Mouse (Mus musculus): Measurements from ENCODE around the gene Ranbp17. TPM values are rescaled to one million over a fixed set of nuclear protein-coding genes. Genes with fewer than 3 reads are reported as not detected.

Gene Ranbp17
- polyA plus RNA-seq, 1 experiment from 2014 or later: 7.5 TPM

DNA sequence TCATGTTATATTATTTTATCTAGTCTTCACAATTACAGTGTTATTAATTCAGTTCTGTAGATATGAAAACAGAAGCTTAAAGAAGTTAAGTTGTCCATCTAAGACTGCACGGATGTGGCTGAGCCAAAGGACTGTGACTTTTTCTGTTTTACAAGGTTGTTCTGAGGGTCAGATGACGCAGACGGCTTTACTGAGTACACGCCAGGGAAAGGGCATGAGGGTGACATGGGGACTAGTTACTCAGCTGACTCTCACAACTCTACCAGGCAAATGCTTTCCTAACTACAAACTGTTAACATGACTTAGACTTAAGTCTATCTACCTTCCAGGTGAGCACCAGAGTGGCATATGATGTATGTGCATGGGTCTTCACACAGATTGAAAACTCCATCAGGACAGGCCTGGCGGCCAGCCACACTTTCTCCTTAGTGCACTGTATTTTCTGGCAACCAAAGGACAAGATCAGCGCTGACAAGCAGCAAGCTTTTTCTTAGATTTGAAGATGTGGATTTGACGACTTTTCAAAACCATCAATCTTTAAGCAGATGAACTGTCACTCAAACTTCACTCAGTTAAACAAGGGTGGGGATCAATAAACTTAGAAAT is 194.4 kb downstream of the Ranbp17 start:
- WGBS (ENCODE audit: insufficient replicate concordance): 83% methylated on average over 7 of the region's 7 CpGs
- no peaks in the 10 kb centered on the region for H3K36me3 ChIP-seq (ENCODE audit: control insufficient read depth, insufficient read depth, low read length)
- no peaks in the 10 kb centered on the region for H3K4me1 ChIP-seq (ENCODE audit: control insufficient read depth, insufficient read depth, low read length)
- no peak overlapping the region for H3K27ac ChIP-seq (ENCODE audit: low read depth, low read length)
- H3K27me3 ChIP-seq (ENCODE audit: control insufficient read depth, insufficient read depth, low read length): no peaks in the 10 kb centered on the region
- H3K9me3 ChIP-seq (replicated peaks; ENCODE audit: control insufficient read depth, low read length): no peaks in the 10 kb centered on the region
- H3K4me3 ChIP-seq (ENCODE audit: low read depth, low read length): no peak overlapping the region
- no peak for ATAC-seq (replicated peaks; ENCODE audit: insufficient number of reproducible peaks, low FRiP score, low TSS enrichment)
- no peak overlapping the region for H3K4me2 ChIP-seq
- no peak overlapping the region for H3K9ac ChIP-seq (ENCODE audit: low read depth, low read length)

- no peak for ATAC-seq (replicated peaks; ENCODE audit: insufficient number of reproducible peaks, low FRiP score, low TSS enrichment)
- Histone ChIP-seq H3K27me3 (ENCODE audit: control insufficient read depth, insufficient read depth, low read length) (no peaks in the 10 kb centered on the region), H3K27ac (ENCODE audit: low read depth, low read length) (no peak overlapping the region), H3K4me1 (ENCODE audit: control insufficient read depth, insufficient read depth, low read length) (no peaks in the 10 kb centered on the region), H3K4me2 (no peak overlapping the region), H3K4me3 (ENCODE audit: low read depth, low read length) (no peak overlapping the region), H3K9ac (ENCODE audit: low read depth, low read length) (no peak overlapping the region), H3K9me3 (replicated peaks; ENCODE audit: control insufficient read depth, low read length) (no peaks in the 10 kb centered on the region), H3K36me3 (ENCODE audit: control insufficient read depth, insufficient read depth, low read length) (no peaks in the 10 kb centered on the region)
- 73% methylated on average over 4 of the region's 4 CpGs for WGBS (ENCODE audit: insufficient replicate concordance)
Measured at GRCm38 (mm10) chr11:33309566-33309965, 204.0 kb downstream of the Ranbp17 start.

- Histone ChIP-seq H3K4me2 (no peak overlapping the region), H3K36me3 (ENCODE audit: control insufficient read depth, insufficient read depth, low read length) (no peaks in the 10 kb centered on the region; the same call in 1 of the 2 replicates), H3K27ac (ENCODE audit: low read depth, low read length) (no peak overlapping the region), H3K9ac (ENCODE audit: low read depth, low read length) (no peak overlapping the region), H3K27me3 (ENCODE audit: control insufficient read depth, insufficient read depth, low read length) (no peaks in the 10 kb centered on the region), H3K4me3 (ENCODE audit: low read depth, low read length) (no peak overlapping the region), H3K9me3 (replicated peaks; ENCODE audit: control insufficient read depth, low read length) (no peaks in the 10 kb centered on the region), H3K4me1 (ENCODE audit: control insufficient read depth, insufficient read depth, low read length) (no peaks in the 10 kb centered on the region)
- WGBS (ENCODE audit: insufficient replicate concordance): 68% methylated on average over 8 of the region's 8 CpGs
- no peak for ATAC-seq (replicated peaks; ENCODE audit: insufficient number of reproducible peaks, low FRiP score, low TSS enrichment)
Measured at GRCm38 (mm10) chr11:33300859-33301258, 212.7 kb downstream of the Ranbp17 start.

- Histone ChIP-seq H3K36me3 (ENCODE audit: control insufficient read depth, insufficient read depth, low read length) (no peaks in the 10 kb centered on the region; the same call in 1 of the 2 replicates), H3K9me3 (replicated peaks; ENCODE audit: control insufficient read depth, low read length) (no peaks in the 10 kb centered on the region), H3K4me1 (ENCODE audit: control insufficient read depth, insufficient read depth, low read length) (no peaks in the 10 kb centered on the region), H3K4me3 (ENCODE audit: low read depth, low read length) (no peak overlapping the region), H3K27ac (ENCODE audit: low read depth, low read length) (no peak overlapping the region), H3K27me3 (ENCODE audit: control insufficient read depth, insufficient read depth, low read length) (no peaks in the 10 kb centered on the region), H3K4me2 (no peak overlapping the region), H3K9ac (ENCODE audit: low read depth, low read length) (no peak overlapping the region)
- 78% methylated on average over 11 of the region's 11 CpGs for WGBS (ENCODE audit: insufficient replicate concordance)
- no peak for ATAC-seq (replicated peaks; ENCODE audit: insufficient number of reproducible peaks, low FRiP score, low TSS enrichment)
Measured at GRCm38 (mm10) chr11:33299371-33299770, 214.2 kb downstream of the Ranbp17 start.

- no peak overlapping the region for H3K27ac ChIP-seq (ENCODE audit: low read depth, low read length)
- H3K9me3 ChIP-seq (replicated peaks; ENCODE audit: control insufficient read depth, low read length): no peaks in the 10 kb centered on the region
- ATAC-seq (replicated peaks; ENCODE audit: insufficient number of reproducible peaks, low FRiP score, low TSS enrichment): no peak
- H3K27me3 ChIP-seq (ENCODE audit: control insufficient read depth, insufficient read depth, low read length): no peaks in the 10 kb centered on the region
- H3K4me2 ChIP-seq: no peak overlapping the region
- 81% methylated on average over 8 of the region's 8 CpGs for WGBS (ENCODE audit: insufficient replicate concordance)
- no peaks in the 10 kb centered on the region; the same call in 1 of the 2 replicates for H3K36me3 ChIP-seq (ENCODE audit: control insufficient read depth, insufficient read depth, low read length)
- H3K9ac ChIP-seq (ENCODE audit: low read depth, low read length): no peak overlapping the region
- no peak overlapping the region for H3K4me3 ChIP-seq (ENCODE audit: low read depth, low read length)
- H3K4me1 ChIP-seq (ENCODE audit: control insufficient read depth, insufficient read depth, low read length): no peaks in the 10 kb centered on the region
Measured at GRCm38 (mm10) chr11:33297121-33297520, 216.4 kb downstream of the Ranbp17 start.

GRCm38 (mm10) chr11:33295422-33295821 is 218.1 kb downstream of the Ranbp17 start:
- H3K9me3 ChIP-seq (replicated peaks; ENCODE audit: control insufficient read depth, low read length): no peaks in the 10 kb centered on the region
- no peaks in the 10 kb centered on the region for H3K27me3 ChIP-seq (ENCODE audit: control insufficient read depth, insufficient read depth, low read length)
- no peaks in the 10 kb centered on the region for H3K4me1 ChIP-seq (ENCODE audit: control insufficient read depth, insufficient read depth, low read length)
- H3K4me3 ChIP-seq (ENCODE audit: low read depth, low read length): no peak overlapping the region
- no peak overlapping the region for H3K27ac ChIP-seq (ENCODE audit: low read depth, low read length)
- no peak overlapping the region for H3K9ac ChIP-seq (ENCODE audit: low read depth, low read length)
- no peaks in the 10 kb centered on the region; the same call in 1 of the 2 replicates for H3K36me3 ChIP-seq (ENCODE audit: control insufficient read depth, insufficient read depth, low read length)
- H3K4me2 ChIP-seq: no peak overlapping the region
- ATAC-seq (replicated peaks; ENCODE audit: insufficient number of reproducible peaks, low FRiP score, low TSS enrichment): no peak
- WGBS (ENCODE audit: insufficient replicate concordance): 57% methylated on average over 3 of the region's 3 CpGs

- Histone ChIP-seq H3K27ac (ENCODE audit: low read depth, low read length) (no peak overlapping the region), H3K4me2 (no peak overlapping the region), H3K4me1 (ENCODE audit: control insufficient read depth, insufficient read depth, low read length) (no peaks in the 10 kb centered on the region), H3K9me3 (replicated peaks; ENCODE audit: control insufficient read depth, low read length) (no peaks in the 10 kb centered on the region), H3K4me3 (ENCODE audit: low read depth, low read length) (no peak overlapping the region), H3K36me3 (ENCODE audit: control insufficient read depth, insufficient read depth, low read length) (no peaks in the 10 kb centered on the region), H3K27me3 (ENCODE audit: control insufficient read depth, insufficient read depth, low read length) (no peaks in the 10 kb centered on the region), H3K9ac (ENCODE audit: low read depth, low read length) (no peak overlapping the region)
- no peak for ATAC-seq (replicated peaks; ENCODE audit: insufficient number of reproducible peaks, low FRiP score, low TSS enrichment)
- 73% methylated on average over 6 of the region's 6 CpGs for WGBS (ENCODE audit: insufficient replicate concordance)
Measured at GRCm38 (mm10) chr11:33294063-33294462, 219.5 kb downstream of the Ranbp17 start.

GRCm38 (mm10) chr11:33278571-33278970 is 235.0 kb downstream of the Ranbp17 start:
- Histone ChIP-seq H3K4me1 (ENCODE audit: control insufficient read depth, insufficient read depth, low read length) (no peaks in the 10 kb centered on the region), H3K9me3 (replicated peaks; ENCODE audit: control insufficient read depth, low read length) (no peaks in the 10 kb centered on the region), H3K9ac (ENCODE audit: low read depth, low read length) (no peak overlapping the region), H3K4me2 (no peak overlapping the region), H3K27ac (ENCODE audit: low read depth, low read length) (no peak overlapping the region), H3K27me3 (ENCODE audit: control insufficient read depth, insufficient read depth, low read length) (no peaks in the 10 kb centered on the region), H3K4me3 (ENCODE audit: low read depth, low read length) (no peak overlapping the region), H3K36me3 (ENCODE audit: control insufficient read depth, insufficient read depth, low read length) (no peaks in the 10 kb centered on the region)
- WGBS (ENCODE audit: insufficient replicate concordance): 83% methylated on average over 2 of the region's 2 CpGs
- no peak for ATAC-seq (replicated peaks; ENCODE audit: insufficient number of reproducible peaks, low FRiP score, low TSS enrichment)

- Histone ChIP-seq H3K9ac (ENCODE audit: low read depth, low read length) (no peak within 1 kb of the TSS), H3K4me2 (no peak within 1 kb of the TSS), H3K27ac (ENCODE audit: low read depth, low read length) (no peak within 1 kb of the TSS), H3K4me3 (ENCODE audit: low read depth, low read length) (no peak within 1 kb of the TSS), H3K9me3 (replicated peaks; ENCODE audit: control insufficient read depth, low read length) (no peaks in the 10 kb centered on the region), H3K27me3 (ENCODE audit: control insufficient read depth, insufficient read depth, low read length) (no peaks in the 10 kb centered on the region), H3K36me3 (ENCODE audit: control insufficient read depth, insufficient read depth, low read length) (no peaks in the 10 kb centered on the region), H3K4me1 (ENCODE audit: control insufficient read depth, insufficient read depth, low read length) (no peaks in the 10 kb centered on the region)
- WGBS (ENCODE audit: insufficient replicate concordance): 92% methylated on average over 3 of the region's 3 CpGs
- ATAC-seq (replicated peaks; ENCODE audit: insufficient number of reproducible peaks, low FRiP score, low TSS enrichment): no peak
Measured at GRCm38 (mm10) chr11:33276637-33277036, 236.9 kb downstream of the Ranbp17 start, which contains the start of gene Gm12117. TSS of gene Gm12117 (minus strand) at chr11:33276737.
